Mouse (Mus musculus) CH12.LX (cell line): ENCODE measurements at regions not wholly inside any gene's neighbourhood (a gene's known extent, or its start where the extent isn't known, plus 50 kb on each side); places are given as distances from the start of the nearest gene placed in this dataset.

Experiments used
- DNase-seq: peaks from one replicate; pipeline ENCODE4 v3.0.0-alpha.2; 2013; ENCODE audit errors: extremely low read depth
- H3K27ac ChIP-seq: 2 replicates; pipeline ENCODE4 v1.5.1; 2012; ENCODE audit warnings: low read depth, mild to moderate bottlenecking, control low read depth, moderate library complexity; ENCODE audit not compliant: insufficient read depth
- H3K27me3 ChIP-seq: replicated peaks from 2 replicates; pipeline ENCODE3; 2012; ENCODE audit warnings: inconsistent platforms
- H3K36me3 ChIP-seq, 2 experiments: replicated peaks in 1 of 2; 2 replicates each; pipeline versions ENCODE3 to v1.6.1; 2012; ENCODE audit warnings: inconsistent platforms in 1 of 2, low read length in 1 of 2, mild to moderate bottlenecking in 1 of 2, mixed read lengths in 1 of 2, moderate library complexity in 1 of 2; ENCODE audit not compliant: control insufficient read depth in 1 of 2, insufficient read depth in 1 of 2
- H3K4me1 ChIP-seq, 2 experiments: 2 replicates each; pipeline ENCODE4 v1.6.1; 2012; ENCODE audit warnings: inconsistent platforms in 1 of 2, moderate library complexity in 1 of 2; ENCODE audit not compliant: insufficient read depth in 2 of 2, control insufficient read depth in 1 of 2
- H3K4me2 ChIP-seq: 2 replicates; pipeline ENCODE4 v1.6.1; 2012; ENCODE audit warnings: low read depth, mild to moderate bottlenecking, control low read depth; ENCODE audit not compliant: poor library complexity, insufficient read depth, severe bottlenecking
- H3K4me3 ChIP-seq, 3 experiments: fragments of 150-350 bp in 1 of 3; sonication (generic) in 1 of 3; replicated peaks in 1 of 3; 2 replicates each; pipeline versions ENCODE3 to v1.5.1; 2011 to 2012; ENCODE audit warnings: low read depth in 2 of 3, low read length in 2 of 3, mild to moderate bottlenecking in 2 of 3, moderate library complexity in 2 of 3, control low read depth in 1 of 3, improper control_type of control experiment in 1 of 3, inconsistent platforms in 1 of 3, mixed read lengths in 1 of 3; ENCODE audit not compliant: poor library complexity in 1 of 3
- H3K79me2 ChIP-seq: replicated peaks from 2 replicates; pipeline ENCODE4 v1.6.1; 2012; ENCODE audit warnings: mild to moderate bottlenecking, moderate library complexity; ENCODE audit not compliant: control insufficient read depth, poor library complexity, insufficient read depth, severe bottlenecking; ENCODE audit errors: extremely low read depth
- H3K9ac ChIP-seq: 2 replicates; pipeline ENCODE4 v1.6.1; 2012; ENCODE audit warnings: low read depth, mild to moderate bottlenecking, control low read depth, moderate library complexity; ENCODE audit not compliant: insufficient read depth
- H3K9me3 ChIP-seq: replicated peaks from 2 replicates; pipeline ENCODE3; 2012; ENCODE audit warnings: low read length, inconsistent platforms, mixed read lengths
- CHD1 ChIP-seq: IDR thresholded peaks from 2 replicates; pipeline ENCODE4 v1.6.1; 2012; ENCODE audit warnings: low read depth, low read length, improper control_type of control experiment, inconsistent platforms
- CHD2 ChIP-seq: IDR thresholded peaks from 2 replicates; pipeline ENCODE4 v1.6.1; 2011; ENCODE audit warnings: low read length, improper control_type of control experiment
- CTCF ChIP-seq, 2 experiments: IDR thresholded peaks in 1 of 2; conservative IDR thresholded peaks in 1 of 2; 2 replicates each; pipeline ENCODE4 v1.5.1; 2011 to 2012; ENCODE audit warnings: low read depth in 2 of 2, low read length in 2 of 2, improper control_type of control experiment in 1 of 2, inconsistent platforms in 1 of 2, mild to moderate bottlenecking in 1 of 2, moderate library complexity in 1 of 2
- E2F4 ChIP-seq: IDR thresholded peaks from 2 replicates; pipeline ENCODE4 v1.6.1; 2011; ENCODE audit warnings: low read depth, low read length, improper control_type of control experiment; ENCODE audit not compliant: insufficient replicate concordance
- HCFC1 ChIP-seq: IDR thresholded peaks from 2 replicates; pipeline ENCODE4 v1.6.1; 2012; ENCODE audit warnings: low read depth, mild to moderate bottlenecking, inconsistent platforms, low read length, improper control_type of control experiment
- IRF4 ChIP-seq: IDR thresholded peaks from 2 replicates; pipeline ENCODE4 v1.6.1; 2014; ENCODE audit warnings: low read depth, mild to moderate bottlenecking, inconsistent platforms, low read length, improper control_type of control experiment
- JUND ChIP-seq: conservative IDR thresholded peaks from 2 replicates; pipeline ENCODE4 v1.6.1; 2011; ENCODE audit warnings: low read depth, low read length, improper control_type of control experiment
- KAT2A ChIP-seq: IDR thresholded peaks from 2 replicates; pipeline ENCODE4 v1.6.1; 2012; ENCODE audit warnings: low read length, improper control_type of control experiment, inconsistent platforms; ENCODE audit not compliant: insufficient replicate concordance
- MAZ ChIP-seq: IDR thresholded peaks from 2 replicates; pipeline ENCODE4 v1.6.1; 2012; ENCODE audit warnings: low read depth, mild to moderate bottlenecking, inconsistent platforms, low read length, improper control_type of control experiment, moderate library complexity
- MEF2A ChIP-seq: IDR thresholded peaks from 2 replicates; pipeline ENCODE4 v1.6.1; 2014; ENCODE audit warnings: low read depth, mild to moderate bottlenecking, inconsistent platforms, low read length, improper control_type of control experiment, borderline replicate concordance
- MXI1 ChIP-seq: IDR thresholded peaks from 2 replicates; pipeline ENCODE4 v1.6.1; 2011; ENCODE audit warnings: mild to moderate bottlenecking, low read depth, low read length, improper control_type of control experiment
- NELFE ChIP-seq: IDR thresholded peaks from 2 replicates; pipeline ENCODE4 v1.6.1; 2011; ENCODE audit warnings: low read depth, low read length, improper control_type of control experiment
- POLR2AphosphoS2 ChIP-seq: IDR thresholded peaks from 2 replicates; pipeline ENCODE4 v1.6.1; 2011; ENCODE audit warnings: low read depth, low read length, improper control_type of control experiment
- SMC3 ChIP-seq: IDR thresholded peaks from 2 replicates; pipeline ENCODE4 v1.6.1; 2011; ENCODE audit warnings: low read depth, low read length, improper control_type of control experiment
- TBP ChIP-seq: conservative IDR thresholded peaks from 2 replicates; pipeline ENCODE4 v1.6.1; 2011; ENCODE audit warnings: low read depth, low read length, improper control_type of control experiment
- TCF12 ChIP-seq: IDR thresholded peaks from 2 replicates; pipeline ENCODE4 v1.6.1; 2014; ENCODE audit warnings: low read depth, mild to moderate bottlenecking, inconsistent platforms, low read length, improper control_type of control experiment
- USF1 ChIP-seq: IDR thresholded peaks from 2 replicates; pipeline ENCODE4 v1.6.1; 2014; ENCODE audit warnings: low read depth, mild to moderate bottlenecking, inconsistent platforms, low read length, improper control_type of control experiment
- ZNF384 ChIP-seq: IDR thresholded peaks from 2 replicates; pipeline ENCODE4 v1.6.1; 2012; ENCODE audit warnings: low read depth, low read length, improper control_type of control experiment, inconsistent platforms
- dilution Hi-C: fragments of 300-500 bp; cut with MboI; formaldehyde crosslinking; loops from 2 replicates; pipeline ENCODE4 v1.14.3; 2020; ENCODE audit warnings: low sequenced_read_pairs; ENCODE audit not compliant: extremely low pct_unique_long_range_greater_than_20kb, extremely low pct_ligation_motif_present
- in situ Hi-C: fragments of 300-500 bp; cut with MboI; formaldehyde crosslinking; loops from 3 replicates; pipeline ENCODE4 v1.14.3; 2019; ENCODE audit warnings: low sequenced_read_pairs, low pct_ligation_motif_present, low pct_unique_long_range_greater_than_20kb, mixed read lengths

GRCm38 (mm10) chr5:102373309-102373971 is 107.8 kb upstream of the Arhgap24 start (continued):
- TF ChIP-seq POLR2AphosphoS2 = no peak
- peak; percentile 96; the same call in 1 of the 2 replicates for TF ChIP-seq KAT2A
- TF ChIP-seq USF1 = peak; percentile 93
- no peak for TF ChIP-seq ZNF384
- TF ChIP-seq SMC3 = no peak
- TF ChIP-seq TBP = peak; percentile 73
- no peak for TF ChIP-seq E2F4
- TF ChIP-seq IRF4 = peak; percentile 41
- TF ChIP-seq TCF12 = peak; percentile 57; the same call in 1 of the 2 replicates
- no peak for TF ChIP-seq MXI1
- TF ChIP-seq CHD1 = no peak
- TF ChIP-seq CHD2 = peak; percentile 95
- TF ChIP-seq MAZ = no peak
- TF ChIP-seq CTCF (conservative IDR thresholded peaks at IDR 0.05 in 1 of 2, IDR thresholded peaks at IDR 0.05 in 1 of 2; ENCODE audit: low read depth in 2 of 2, low read length in 2 of 2) = no peak
- TF ChIP-seq MEF2A = no peak
- peak; percentile 100 for TF ChIP-seq HCFC1
- 0 out of 2 replicates have a peak, but pooled peaks have one; percentile 23 for TF ChIP-seq NELFE
- TF ChIP-seq, all 38 proteins: peak for 18

GRCm38 (mm10) chr5:102373972-102374755 is 107.0 kb upstream of the Arhgap24 start:
- Histone ChIP-seq H3K4me2 (no peak overlapping the region), H3K9ac (no peak overlapping the region), H3K4me3 (no peak overlapping the region), H3K79me2 (no peaks in the 10 kb centered on the region), H3K27ac (no peak overlapping the region), H3K4me1 (peaks cover 0 to 5% of the 10 kb centered on the region in 2 experiments; a peak in 2 of 4 replicates), H3K27me3 (no peaks in the 10 kb centered on the region), H3K36me3 (no peaks in the 10 kb centered on the region), H3K9me3 (no peaks in the 10 kb centered on the region)
- dilution Hi-C loops (no loop called here), in situ Hi-C loops (no loop called here)
- TF ChIP-seq JUND = no peak
- peak; percentile 2; the same call in 1 of the 2 replicates for TF ChIP-seq IRF4
- DNase-seq = no peak
